Mouse (Mus musculus) erythroid progenitor cell, adult 5-6 weeks (primary cell): ENCODE data around the gene Grap2. TPM values are rescaled to one million over a fixed set of nuclear protein-coding genes. Genes with fewer than 3 reads are reported as not detected.
"Not testable (repeated sequence)": the region's sequence is repeated elsewhere in the genome, so short reads cannot be mapped to it uniquely, and the experiment has no call there.

Source experiments
- ATAC-seq: replicated peaks from 2 replicates; pipeline ENCODE4 v1.8.0; 2016; ENCODE audit warnings: moderate number of reproducible peaks, mild to moderate bottlenecking, moderate TSS enrichment, inconsistent platforms; ENCODE audit not compliant: poor library complexity, low FRiP score, severe bottlenecking
- total RNA-seq, 2 experiments: library from RNA; stranded (forward) in 1 of 2; stranded (reverse) in 1 of 2; fragments of 150-400 nt in 1 of 2; fragments of 186-747, 209-891 nt in 1 of 2; gene quantifications; 2 replicates each; pipeline versions ENCODE4 v1.2.3 to v1.2.4; 2015 to 2017; ENCODE audit warnings: low replicate concordance in 2 of 2

The Grap2 gene
- total RNA-seq, 2 experiments from 2014 or later: 28.5 to 32.7 TPM

GRCm38 (mm10) chr15:80565106-80565665 is 7.2 kb upstream of the Grap2 start, which contains the start of gene Enthd1:
Gene Enthd1, minus strand, starts transcription at chr15:80565156.
- ATAC-seq: no peak

DNA sequence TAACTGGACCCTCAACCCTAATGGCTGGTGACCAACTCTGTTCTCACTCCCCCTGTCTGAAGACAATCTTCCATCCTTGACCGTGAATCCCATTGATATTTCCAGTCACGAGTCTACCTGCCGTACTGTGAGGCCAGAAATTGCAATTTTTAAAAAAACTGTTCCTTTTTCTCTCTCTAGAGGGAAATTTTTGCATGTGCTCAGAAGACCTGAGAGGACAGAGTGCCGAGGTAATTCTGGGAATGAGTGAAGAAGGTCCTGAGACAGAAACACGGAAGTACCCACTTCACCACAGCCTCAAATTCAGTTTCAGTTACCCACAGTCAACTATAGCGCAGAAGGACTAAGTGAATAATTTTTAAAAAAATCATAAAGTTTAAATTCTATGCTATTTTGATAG is 5.7 kb upstream of the Grap2 start:
- ATAC-seq: no peak

- ATAC-seq: no peak
These were observed 5.3 kb upstream of the Grap2 start for GRCm38 (mm10) chr15:80567139-80567538.

DNA sequence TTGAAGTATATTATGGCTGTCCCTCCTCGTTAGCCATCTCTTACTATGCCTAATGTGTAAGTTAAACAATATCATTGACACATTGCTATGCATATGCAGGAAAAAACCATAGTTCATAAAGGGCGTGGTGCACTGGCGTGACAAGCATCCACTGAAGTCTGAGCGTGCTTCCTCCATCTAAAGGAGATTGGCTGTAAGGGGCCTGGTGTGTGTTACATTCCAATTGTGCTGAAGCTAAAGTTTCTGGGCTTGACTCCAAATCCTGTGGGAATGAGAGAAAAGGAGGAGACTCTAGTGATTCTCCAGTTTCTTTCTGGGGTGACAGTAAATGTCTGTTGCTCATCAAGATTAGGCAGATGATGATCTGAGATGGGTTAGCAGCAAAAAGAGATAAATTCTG is 4.7 kb upstream of the Grap2 start:
- no peak for ATAC-seq

DNA sequence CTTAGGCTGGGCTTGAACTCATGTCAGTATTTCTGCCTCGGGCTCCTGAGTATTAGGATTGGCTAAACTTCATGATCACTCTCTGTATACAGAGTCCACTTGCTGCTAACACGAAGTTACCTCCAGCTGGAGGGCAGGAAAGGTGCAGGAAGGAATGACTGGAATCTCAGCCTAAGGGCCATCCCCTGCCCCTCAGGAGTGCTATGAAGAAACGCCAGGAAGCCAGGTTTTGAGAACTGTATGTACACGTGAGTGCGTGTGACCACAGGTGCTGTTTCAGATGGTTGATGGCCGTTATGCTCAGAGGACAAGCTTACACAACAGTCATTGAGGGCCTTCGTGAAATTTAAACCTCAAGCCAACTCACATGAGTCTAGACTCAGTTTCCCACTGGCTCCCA is 3.2 kb upstream of the Grap2 start:
- ATAC-seq: no peak

DNA sequence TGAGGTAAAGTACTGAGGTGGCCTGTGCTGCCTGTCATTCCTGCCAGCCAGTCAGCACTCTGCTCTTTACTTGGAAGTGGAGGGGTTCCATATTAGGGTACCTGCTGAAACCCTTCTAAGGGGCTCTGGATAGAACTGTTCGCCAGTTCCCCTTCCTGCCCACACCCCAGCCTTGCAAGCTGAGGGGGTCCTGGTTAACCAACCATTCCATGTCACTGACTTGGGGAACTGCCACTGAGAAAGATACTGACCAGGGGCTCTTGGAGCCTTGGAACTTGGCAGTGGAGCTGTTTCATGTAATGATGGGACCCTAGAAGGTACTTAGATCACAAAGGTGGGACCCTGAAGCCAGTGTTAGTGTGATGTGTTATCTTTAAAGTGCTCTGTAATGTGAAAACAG is 2.2 kb upstream of the Grap2 start:
- no peak for ATAC-seq

- no peak for ATAC-seq
These were observed 783 bp upstream of the Grap2 start for GRCm38 (mm10) chr15:80571611-80572010.

DNA sequence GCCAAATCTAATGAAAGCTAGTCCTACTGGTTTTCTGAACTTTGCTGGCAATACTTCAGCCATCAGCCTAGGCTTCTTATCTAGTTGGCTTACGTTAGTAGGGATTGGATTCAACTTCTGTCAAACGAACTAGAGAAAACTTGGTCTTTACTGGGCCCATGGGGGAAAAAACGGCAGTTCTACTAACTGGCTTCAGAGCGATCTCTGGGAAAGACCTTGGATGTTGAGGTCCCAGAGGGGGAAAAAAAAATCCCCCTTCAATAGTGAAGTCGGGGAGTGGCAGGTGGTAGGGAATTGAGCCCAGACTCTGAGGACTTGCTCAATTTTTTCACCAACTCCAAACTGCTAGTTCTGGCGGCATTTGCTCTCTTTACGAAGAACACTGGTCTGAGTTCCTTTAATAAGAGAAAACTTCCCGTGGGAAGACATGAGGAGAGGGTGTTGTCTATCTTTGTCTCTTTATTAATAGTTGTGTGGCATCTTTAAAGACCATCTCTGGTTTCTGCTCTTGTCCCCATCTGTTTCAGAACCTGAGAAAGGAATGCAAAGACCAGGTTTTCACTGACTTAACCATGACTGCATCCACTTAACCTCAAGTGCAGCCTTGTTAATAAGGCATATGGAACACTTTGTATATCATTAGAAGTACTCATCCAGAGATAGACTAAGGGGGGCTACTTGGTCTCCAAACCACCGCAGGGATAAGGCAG is 572 bp downstream of the Grap2 start:
- no peak for ATAC-seq

GRCm38 (mm10) chr15:80574211-80575040 is 2.0 kb downstream of the Grap2 start:
- ATAC-seq: no peak

DNA sequence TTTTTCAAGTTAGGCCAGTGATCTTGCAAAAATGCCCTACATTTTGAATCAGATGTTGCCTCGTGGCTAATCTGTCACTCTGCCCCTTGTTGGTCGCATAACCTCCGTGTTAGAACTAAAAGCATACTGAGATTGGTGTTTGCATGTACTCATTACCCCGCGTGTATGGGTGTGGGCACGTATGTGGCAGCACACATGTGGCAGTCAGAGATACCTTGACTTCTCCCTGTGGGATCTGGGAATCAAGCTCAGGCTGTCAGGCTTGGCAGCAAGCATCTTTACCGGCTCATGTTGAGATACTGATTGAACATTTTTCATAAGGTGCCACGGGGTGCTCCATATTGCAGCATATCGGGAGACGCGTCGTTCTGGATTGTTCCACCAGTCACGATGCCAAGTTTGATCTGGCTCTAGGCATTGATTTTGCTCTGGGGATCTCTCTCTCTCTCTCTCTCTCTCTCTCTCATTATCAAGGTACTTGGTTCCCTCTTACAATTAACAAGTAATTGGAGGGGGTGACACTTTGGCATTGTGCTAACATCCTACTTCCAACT is 3.5 kb downstream of the Grap2 start:
- ATAC-seq: no peak

DNA sequence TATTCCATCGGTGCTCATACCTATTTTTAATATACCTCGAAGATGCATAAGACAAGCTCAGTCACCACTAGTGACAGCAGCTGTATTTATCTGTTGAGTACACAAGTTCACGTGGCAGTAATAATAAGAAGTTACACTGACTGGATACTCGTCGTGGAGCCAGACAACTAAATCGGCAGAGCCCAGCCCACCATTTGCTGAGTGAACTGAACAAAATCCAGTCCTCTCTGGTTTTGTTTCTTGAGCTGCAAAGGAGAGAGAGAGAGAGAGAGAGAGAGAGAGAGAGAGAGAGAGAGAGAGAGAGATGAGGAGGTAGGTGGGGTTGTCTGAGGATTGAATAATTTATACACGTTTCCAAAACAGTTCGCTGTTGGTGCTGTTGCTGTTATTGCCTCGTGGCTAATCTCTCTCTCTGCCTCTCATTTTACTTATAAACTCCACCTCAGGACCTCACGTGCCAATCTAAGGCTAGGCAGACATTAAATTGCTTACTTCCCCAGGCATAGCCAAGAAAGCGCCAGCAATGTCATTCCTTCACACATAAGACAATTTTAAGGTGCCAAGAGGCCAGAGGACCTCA is 4.1 kb downstream of the Grap2 start:
- no peak for ATAC-seq

GRCm38 (mm10) chr15:80577166-80577960 is 5.0 kb downstream of the Grap2 start:
- ATAC-seq: no peak

- no peak for ATAC-seq
These were observed 6.7 kb downstream of the Grap2 start for GRCm38 (mm10) chr15:80579121-80579520.

DNA sequence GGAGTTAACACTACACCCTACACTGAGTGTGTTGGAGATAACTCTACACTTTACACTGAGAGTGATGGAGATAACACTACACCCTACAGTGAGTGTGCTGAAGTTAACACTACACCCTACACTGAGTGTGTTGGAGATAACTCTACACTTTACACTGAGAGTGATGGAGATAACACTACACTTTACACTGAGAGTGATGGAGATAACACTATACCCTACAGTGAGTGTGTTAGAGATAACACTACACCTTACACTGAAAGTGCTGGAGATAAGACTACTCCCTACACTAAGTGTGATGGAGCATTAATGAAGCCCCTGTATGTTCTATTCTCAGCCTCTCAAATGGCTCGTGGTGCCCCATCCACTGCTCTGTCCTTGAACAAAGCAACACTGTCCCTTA is 8.2 kb downstream of the Grap2 start:
- not testable (repeated sequence) for ATAC-seq

GRCm38 (mm10) chr15:80582581-80583495 is 10.4 kb downstream of the Grap2 start:
- ATAC-seq: 0 out of 2 replicates have a peak, but pooled peaks have one; percentile 56

- ATAC-seq: no peak
These were observed 13.9 kb downstream of the Grap2 start for GRCm38 (mm10) chr15:80586296-80586695.

DNA sequence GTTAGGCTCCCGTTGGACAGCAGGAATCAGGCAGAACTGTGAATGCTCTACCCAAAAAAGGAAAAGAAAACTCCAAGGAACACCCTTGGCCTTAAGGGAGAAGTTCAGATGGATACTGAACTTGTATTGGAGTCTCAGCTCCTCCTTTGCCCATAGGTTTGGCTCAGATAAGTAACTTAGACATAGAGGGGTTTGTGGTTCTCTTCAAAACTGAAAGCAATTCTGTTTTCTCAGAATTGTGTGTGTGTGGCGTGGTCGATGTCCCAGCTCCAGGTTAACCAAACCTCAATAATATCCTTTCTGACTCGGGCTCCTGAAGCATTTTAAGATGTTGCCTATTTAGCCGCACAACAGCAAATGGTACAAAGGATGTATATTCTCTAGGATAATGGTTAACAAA is 18.2 kb downstream of the Grap2 start:
- no peak for ATAC-seq

GRCm38 (mm10) chr15:80592737-80593136 is 20.3 kb downstream of the Grap2 start:
- ATAC-seq: no peak
